Mouse (Mus musculus) R1 (cell line): ENCODE measurements at regions not wholly inside any gene's neighbourhood (a gene's known extent, or its start where the extent isn't known, plus 50 kb on each side); places are given as distances from the start of the nearest gene placed in this dataset.

Experiments
- DNase-seq: peaks from one replicate; pipeline ENCODE4 v3.0.0-alpha.2; 2018; ENCODE audit warnings: low read depth, low spot score

GRCm38 (mm10) chr3:14381421-14381992, 99.0 kb upstream of the Slc7a12 start:
- DNase-seq = peak; percentile 64

- no peak for DNase-seq
Measured at GRCm38 (mm10) chr3:14390656-14391055, 89.8 kb upstream of the Slc7a12 start.

- DNase-seq = no peak
Measured at GRCm38 (mm10) chr3:14398676-14399075, 81.8 kb upstream of the Slc7a12 start.

DNA sequence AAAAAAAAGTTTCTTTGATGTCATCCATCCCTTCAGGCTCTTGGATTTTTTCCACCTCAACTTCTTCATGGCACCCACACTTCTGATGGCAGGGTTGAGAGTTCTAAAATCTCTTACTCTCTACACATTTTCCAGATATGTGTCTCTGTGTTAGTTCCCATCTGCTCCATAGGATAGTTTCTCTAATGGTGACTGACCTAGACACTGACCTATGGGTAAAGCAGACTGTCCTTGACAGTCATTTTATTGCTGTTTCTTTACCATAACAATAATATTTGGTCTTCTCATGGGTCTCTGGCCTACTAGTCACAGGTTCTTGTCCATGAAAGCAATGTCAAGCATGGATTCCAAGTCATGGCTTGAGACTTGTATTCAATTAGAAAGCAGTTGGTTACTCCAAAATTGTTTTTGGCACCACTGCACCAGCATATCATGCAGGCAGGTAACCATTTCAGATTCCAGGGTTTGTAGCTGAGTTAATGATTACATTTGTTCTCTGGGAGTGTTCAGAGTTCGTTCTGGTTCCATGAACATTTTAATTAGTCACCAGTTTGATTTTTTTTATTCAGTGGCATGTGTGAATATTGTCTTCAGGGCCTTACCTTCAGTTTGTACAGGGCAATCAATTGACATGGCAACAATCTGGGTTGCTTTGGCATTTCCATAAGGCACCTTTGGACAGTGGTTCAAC, 71.9 kb upstream of the Slc7a12 start:
- DNase-seq = no peak
